Mouse (Mus musculus): ENCODE results near the gene Pde6g.

DNA sequence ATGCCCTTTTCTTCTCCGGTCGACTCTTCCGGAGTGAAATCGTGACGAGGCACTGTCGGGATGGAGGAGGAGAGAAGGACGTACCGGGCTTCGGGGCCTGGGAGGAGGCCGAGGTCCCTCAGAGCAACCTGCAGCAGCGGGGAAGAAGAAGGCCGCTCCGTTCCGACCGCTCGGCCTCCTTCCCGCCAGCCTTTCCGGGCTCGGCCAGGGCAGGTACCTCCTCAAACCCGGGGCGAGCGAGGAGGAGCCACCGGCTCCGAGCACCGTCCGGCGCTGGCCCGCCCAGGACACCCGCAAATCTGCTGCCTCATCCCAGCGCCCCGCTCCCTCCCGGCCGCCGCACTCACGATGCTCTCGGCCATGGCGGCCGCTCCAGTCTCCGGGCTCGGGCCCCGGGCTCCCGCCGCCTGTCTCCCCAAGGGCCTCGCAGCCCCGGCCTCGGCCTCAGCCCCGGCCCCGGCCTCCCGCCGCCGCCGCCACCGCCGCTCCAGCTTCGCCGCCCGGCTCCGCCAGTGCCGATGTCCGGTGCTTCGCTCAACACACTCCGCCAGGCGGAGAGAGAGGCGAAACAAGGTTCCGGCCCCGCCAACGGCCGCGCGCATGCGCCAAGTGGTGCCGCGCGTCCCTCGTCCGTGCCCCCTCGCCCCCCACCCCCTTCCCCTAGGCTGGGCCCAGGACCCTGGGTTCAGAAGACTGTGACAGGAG is 16.0 kb downstream of the Pde6g start, which contains the start of gene Nploc4:
- peak; percentile 46 for TF ChIP-seq CTCF (IDR thresholded peaks at IDR 0.05)
- no peak for TF ChIP-seq EP300 (IDR thresholded peaks at IDR 0.05)

All from lung, postnatal 0 days (tissue).